Mouse (Mus musculus) embryonic facial prominence, embryonic 14.5 days (tissue): ENCODE data around the gene Shank1. TPM values are rescaled to one million over a fixed set of nuclear protein-coding genes. Genes with fewer than 3 reads are reported as not detected.
A peak's percentile ranks its signal among the peaks of the same experiment; 100 is the strongest.

Experiments
- ATAC-seq: fragments of 200-750 bp; cut with Nextera tagmentation; 2 replicates; pipeline ENCODE4 v1.8.0; 2017; ENCODE audit warnings: low read depth, moderate number of reproducible peaks, moderate TSS enrichment
- DNase-seq: peaks from one replicate; pipeline ENCODE4 v3.0.0-alpha.2; 2015; ENCODE audit warnings: low spot score
- H3K27ac ChIP-seq: fragments of 300-500 bp; sonication (generic); replicated peaks from 2 replicates; pipeline ENCODE4 v1.5.1; 2014; ENCODE audit warnings: low read depth, mild to moderate bottlenecking, low read length, moderate library complexity
- H3K27me3 ChIP-seq: fragments of 300-500 bp; sonication (generic); replicated peaks from 2 replicates; pipeline ENCODE4 v1.6.1; 2014; ENCODE audit warnings: low read length; ENCODE audit not compliant: control insufficient read depth, insufficient read depth
- H3K36me3 ChIP-seq: fragments of 300-500 bp; sonication (generic); 2 replicates; pipeline ENCODE4 v1.6.1; 2014; ENCODE audit warnings: low read length, mixed read lengths; ENCODE audit not compliant: control insufficient read depth, insufficient read depth
- H3K4me1 ChIP-seq: fragments of 300-500 bp; sonication (generic); 2 replicates; pipeline ENCODE4 v1.6.1; 2014; ENCODE audit warnings: antibody characterized with exemption, low read length; ENCODE audit not compliant: control insufficient read depth, insufficient read depth
- H3K4me2 ChIP-seq: fragments of 300-500 bp; sonication (generic); 2 replicates; pipeline ENCODE4 v1.6.1; 2014; ENCODE audit warnings: low read depth, mild to moderate bottlenecking, low read length, moderate library complexity, mixed read lengths
- H3K4me3 ChIP-seq: fragments of 300-500 bp; sonication (generic); 2 replicates; pipeline ENCODE4 v1.5.1; 2014; ENCODE audit warnings: low read depth, mild to moderate bottlenecking, low read length
- H3K9ac ChIP-seq: fragments of 300-500 bp; sonication (generic); 2 replicates; pipeline ENCODE4 v1.6.1; 2014; ENCODE audit warnings: low read depth, mild to moderate bottlenecking, low read length, moderate library complexity, mixed read lengths
- H3K9me3 ChIP-seq: fragments of 300-500 bp; sonication (generic); 2 replicates; pipeline ENCODE4 v1.6.1; 2016; ENCODE audit warnings: low read length; ENCODE audit not compliant: control insufficient read depth
- WGBS: fragments of 180-500 bp; shearing (Covaris S2); extraction: QIAGEN DNeasy Blood & Tissue Kit; methylation state at CpG from one replicate; pipeline ENCODE4 v1.1.7; 2014; 5-methylcytosine and 5-hydroxymethylcytosine counted together
- polyA plus RNA-seq: library from polyadenylated mRNA; unstranded; fragments of >200 nt; fragmentation: Nextera tagmentation; extraction: Ambion mirVana; gene quantifications from 2 replicates; pipeline ENCODE4 v1.2.1, GENCODE M21; 2014

Gene Shank1
- polyA plus RNA-seq = 3.6 and 3.7 TPM in 2 replicates

DNA sequence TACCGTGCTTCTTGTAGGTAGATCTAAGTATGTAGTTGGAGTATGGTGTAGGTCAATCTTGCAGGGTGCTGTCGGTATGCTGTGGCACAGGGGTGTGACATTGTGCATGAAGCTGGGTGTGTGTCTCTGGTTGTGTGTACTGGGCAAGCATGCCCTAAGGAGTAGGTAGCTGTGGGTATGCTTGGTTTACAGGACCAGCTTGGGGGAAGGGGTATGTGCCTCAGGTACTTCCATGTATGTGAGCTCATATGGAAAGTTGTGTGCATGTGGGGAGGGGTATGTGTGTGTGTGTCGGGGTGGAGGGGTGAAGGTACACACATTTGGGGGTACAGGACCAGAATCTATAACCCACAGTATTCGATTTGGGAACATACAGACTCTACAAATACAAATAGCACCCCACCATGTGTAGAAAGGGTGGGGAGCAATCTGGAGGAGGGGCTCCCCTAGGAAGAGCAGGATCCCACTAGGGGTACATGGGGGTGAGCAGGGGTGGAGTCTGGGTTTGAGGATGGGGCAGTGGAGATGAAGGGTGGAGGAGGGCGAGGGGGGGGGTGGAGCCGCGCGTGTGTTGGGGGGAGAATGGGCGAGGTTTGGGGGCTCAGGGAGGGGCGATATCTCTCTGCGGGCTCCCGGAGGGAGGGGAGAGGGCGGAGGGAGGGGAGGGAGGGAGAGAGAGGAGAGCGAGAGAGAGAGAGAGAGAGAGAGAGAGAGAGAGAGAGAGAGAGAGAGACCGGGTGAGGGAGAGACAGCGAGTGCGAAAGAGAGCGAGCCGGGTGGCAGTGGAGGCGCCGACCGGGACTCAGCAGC lies at the start of gene Shank1:
Gene Shank1 (plus strand): TSS at position 779 of the 810 bp plus-strand sequence.
- no peak within 1 kb of the TSS for H3K27ac ChIP-seq
- 12% methylated on average over 15 of the region's 22 CpGs for whole genome bisulfite sequencing
- no peaks in the 10 kb centered on the region for H3K9me3 ChIP-seq
- no peak for ATAC-seq
- H3K36me3 ChIP-seq = 0 out of 2 replicates have a peak, but pooled peaks cover 11% of the 10 kb centered on the region
- H3K4me1 ChIP-seq = peaks cover 22% of the 10 kb centered on the region
- peak within 1 kb of the TSS; percentile 95 for H3K4me2 ChIP-seq
- peak within 1 kb of the TSS; percentile 53 for H3K4me3 ChIP-seq
- peak; percentile 33 for DNase-seq
- H3K9ac ChIP-seq = peak within 1 kb of the TSS; percentile 66
- no peaks in the 10 kb centered on the region; the same call in 1 of the 2 replicates for H3K27me3 ChIP-seq

- Histone ChIP-seq H3K27ac (no peak overlapping the region), H3K4me2 (no peak overlapping the region), H3K4me3 (no peak overlapping the region), H3K9ac (no peak overlapping the region), H3K9me3 (no peaks in the 10 kb centered on the region), H3K4me1 (no peaks in the 10 kb centered on the region), H3K36me3 (no peaks in the 10 kb centered on the region), H3K27me3 (peaks cover 12% of the 10 kb centered on the region; the same call in 1 of the 2 replicates)
- ATAC-seq = no peak
- WGBS = 66% methylated on average over 6 of the region's 6 CpGs
- DNase-seq = no peak
These were observed 49.6 kb upstream of the Shank1 start for GRCm38 (mm10) chr7:44260410-44260809.

DNA sequence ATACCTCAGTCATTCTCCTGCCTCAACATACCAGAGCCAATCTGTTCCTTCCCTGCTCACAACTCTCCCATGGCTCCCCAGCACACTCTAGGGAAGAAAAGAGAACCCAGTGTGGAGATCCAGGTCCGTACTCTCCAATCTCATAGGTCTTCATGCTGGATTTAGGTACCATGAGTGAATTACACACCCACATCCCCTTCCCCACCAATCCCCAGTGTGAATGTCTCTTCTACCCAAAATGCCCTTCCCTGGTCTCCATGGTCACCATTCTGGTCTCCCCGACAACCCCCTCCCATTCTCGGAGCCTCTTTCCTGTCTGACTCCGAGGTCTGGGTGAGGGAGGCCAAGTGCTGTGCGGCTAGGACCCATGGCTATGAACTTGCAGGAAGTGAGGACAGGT lies 48.9 kb upstream of the Shank1 start, which contains the start of gene Gm15517:
Gene Gm15517 (plus strand): TSS at position 301 of the 400 bp plus-strand sequence.
- Histone ChIP-seq H3K27ac (no peak within 1 kb of the TSS), H3K9ac (no peak within 1 kb of the TSS), H3K27me3 (peaks cover 12% of the 10 kb centered on the region; the same call in 1 of the 2 replicates), H3K36me3 (no peaks in the 10 kb centered on the region), H3K4me3 (no peak within 1 kb of the TSS), H3K4me2 (no peak within 1 kb of the TSS), H3K9me3 (no peaks in the 10 kb centered on the region), H3K4me1 (no peaks in the 10 kb centered on the region)
- 52% methylated on average over 5 of the region's 5 CpGs for WGBS
- ATAC-seq (0 out of 2 replicates have a peak, but pooled peaks have one; percentile 12), DNase-seq (no peak)

DNA sequence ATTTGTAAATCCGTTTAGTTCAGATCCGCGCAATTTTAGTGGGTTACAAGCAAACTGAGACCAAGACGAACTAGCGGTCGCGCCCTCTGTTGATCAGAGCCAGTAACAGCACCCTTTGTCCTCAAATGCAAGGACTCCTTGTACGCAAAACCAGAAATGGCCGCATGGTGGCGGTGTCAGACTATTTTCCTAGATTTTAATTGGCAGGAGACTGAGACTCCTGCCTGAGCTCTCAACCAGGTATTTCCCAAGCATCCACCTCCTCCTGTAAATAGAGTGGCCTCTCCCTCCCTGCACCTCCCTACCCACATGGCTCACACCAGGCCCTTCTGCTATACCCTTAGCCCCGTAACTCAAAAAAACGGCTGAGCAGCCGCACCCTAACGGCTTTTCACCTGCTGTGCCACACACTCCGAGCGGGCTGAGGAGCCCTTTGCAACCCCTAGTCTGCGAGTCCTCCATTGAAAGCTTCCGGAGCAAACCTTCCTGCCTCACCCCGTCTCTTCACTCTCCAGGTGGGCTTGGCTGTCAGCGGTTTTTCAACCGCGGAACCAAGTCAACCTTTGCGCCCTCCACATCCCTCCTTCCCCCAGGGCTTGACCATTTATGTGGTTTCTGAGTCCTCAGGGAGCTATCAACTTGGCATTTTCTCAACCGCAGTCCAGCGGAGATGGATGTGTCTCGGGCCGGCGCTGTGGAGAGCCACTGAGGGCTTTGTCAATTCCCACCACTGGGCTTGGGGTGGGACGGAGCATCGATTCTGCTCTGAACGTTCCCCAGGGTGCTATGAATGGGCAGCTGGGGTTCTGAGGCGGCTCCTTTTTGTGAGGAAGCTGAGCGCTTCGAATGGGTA lies 47.0 kb upstream of the Shank1 start:
- Histone ChIP-seq H3K4me1 (no peaks in the 10 kb centered on the region), H3K9me3 (no peaks in the 10 kb centered on the region), H3K27me3 (peaks cover 12% of the 10 kb centered on the region; the same call in 1 of the 2 replicates), H3K36me3 (no peaks in the 10 kb centered on the region), H3K27ac (no peak overlapping the region), H3K4me3 (no peak overlapping the region), H3K4me2 (peak overlapping the region; percentile 40), H3K9ac (no peak overlapping the region)
- 2% methylated on average over 34 of the region's 34 CpGs for WGBS
- DNase-seq (peak; percentile 95), ATAC-seq (peak; percentile 67)

- H3K9ac ChIP-seq = no peak overlapping the region
- no peaks in the 10 kb centered on the region for H3K9me3 ChIP-seq
- no peaks in the 10 kb centered on the region for H3K36me3 ChIP-seq
- WGBS = 80% methylated on average over 11 of the region's 11 CpGs
- no peak overlapping the region for H3K27ac ChIP-seq
- DNase-seq (no peak), ATAC-seq (no peak)
- no peak overlapping the region for H3K4me3 ChIP-seq
- H3K4me2 ChIP-seq = no peak overlapping the region
- peaks cover 11% of the 10 kb centered on the region; the same call in 1 of the 2 replicates for H3K27me3 ChIP-seq
- no peaks in the 10 kb centered on the region for H3K4me1 ChIP-seq
These were observed 41.9 kb upstream of the Shank1 start for GRCm38 (mm10) chr7:44268117-44268516.

- Histone ChIP-seq H3K36me3 (no peaks in the 10 kb centered on the region), H3K9me3 (no peaks in the 10 kb centered on the region), H3K4me1 (no peaks in the 10 kb centered on the region), H3K27me3 (peaks cover 6% of the 10 kb centered on the region; the same call in 1 of the 2 replicates), H3K4me3 (no peak overlapping the region), H3K27ac (no peak overlapping the region), H3K4me2 (no peak overlapping the region), H3K9ac (no peak overlapping the region)
- WGBS = 84% methylated on average over 2 of the region's 2 CpGs
- DNase-seq (no peak), ATAC-seq (no peak)
These were observed 40.7 kb upstream of the Shank1 start for GRCm38 (mm10) chr7:44269397-44269796.

DNA sequence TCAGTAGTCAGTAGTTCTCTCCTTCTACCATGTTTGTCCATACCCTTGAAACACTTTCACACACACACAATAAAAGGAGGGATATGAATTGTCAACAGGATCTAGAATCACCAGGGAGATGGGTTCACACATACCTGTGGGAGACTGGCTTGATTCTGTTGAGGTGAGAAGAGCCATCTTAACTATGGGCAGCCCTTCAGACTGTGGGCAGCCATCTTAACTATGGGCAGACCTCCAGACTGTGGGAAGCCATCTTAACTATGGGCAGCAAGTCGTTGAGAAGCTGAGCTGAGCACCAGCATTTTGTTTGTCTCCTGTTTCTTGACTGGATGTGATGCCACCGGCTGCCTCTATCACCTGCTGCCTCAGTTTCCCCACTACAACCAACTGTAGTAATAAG lies 38.7 kb upstream of the Shank1 start:
- H3K4me1 ChIP-seq = no peaks in the 10 kb centered on the region
- H3K4me2 ChIP-seq = no peak overlapping the region
- no peaks in the 10 kb centered on the region for H3K36me3 ChIP-seq
- WGBS = 64% methylated on average over 2 of the region's 2 CpGs
- no peak overlapping the region for H3K4me3 ChIP-seq
- H3K27me3 ChIP-seq = peaks cover 8% of the 10 kb centered on the region; the same call in 1 of the 2 replicates
- H3K9ac ChIP-seq = no peak overlapping the region
- no peak overlapping the region for H3K27ac ChIP-seq
- DNase-seq (no peak), ATAC-seq (no peak)
- no peaks in the 10 kb centered on the region for H3K9me3 ChIP-seq

DNA sequence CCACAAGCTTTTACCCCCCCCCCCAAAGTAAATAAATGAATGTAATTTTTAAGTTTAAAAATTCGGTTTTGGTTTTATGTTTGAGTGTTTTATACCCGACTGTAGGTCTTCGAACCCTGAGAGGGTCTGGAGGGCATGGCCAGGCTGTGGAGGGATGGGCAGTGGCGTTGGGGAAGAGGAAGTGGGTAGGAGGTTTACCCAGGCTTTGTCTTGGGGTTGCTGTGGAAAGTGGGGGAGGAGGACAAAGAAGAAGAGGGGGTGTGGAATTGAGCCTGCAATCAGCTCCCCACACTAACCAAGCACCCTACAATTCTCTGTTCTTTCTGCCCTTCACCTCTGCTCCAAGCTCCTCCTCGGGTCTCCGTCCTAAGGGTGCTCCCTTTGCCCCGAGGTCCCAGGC lies 37.5 kb upstream of the Shank1 start:
- no peaks in the 10 kb centered on the region for H3K4me1 ChIP-seq
- H3K4me3 ChIP-seq = no peak overlapping the region
- H3K4me2 ChIP-seq = no peak overlapping the region
- peaks cover 8% of the 10 kb centered on the region; the same call in 1 of the 2 replicates for H3K27me3 ChIP-seq
- no peaks in the 10 kb centered on the region for H3K9me3 ChIP-seq
- no peak overlapping the region for H3K9ac ChIP-seq
- ATAC-seq = no peak
- DNase-seq = no peak
- H3K27ac ChIP-seq = no peak overlapping the region
- H3K36me3 ChIP-seq = no peaks in the 10 kb centered on the region
- WGBS = 88% methylated on average over 7 of the region's 7 CpGs
